Mouse (Mus musculus) ovary, adult 18-20 months (tissue): ENCODE measurements at regions not wholly inside any gene's neighbourhood (a gene's known extent, or its start where the extent isn't known, plus 50 kb on each side); places are given as distances from the start of the nearest gene placed in this dataset.
"Not testable (repeated sequence)": the region's sequence is repeated elsewhere in the genome, so short reads cannot be mapped to it uniquely, and the experiment has no call there.

ENCODE experiments used
- DNase-seq: peaks from one replicate; pipeline ENCODE4 v3.0.0; 2022; ENCODE audit warnings: low spot score, mixed read lengths

DNA sequence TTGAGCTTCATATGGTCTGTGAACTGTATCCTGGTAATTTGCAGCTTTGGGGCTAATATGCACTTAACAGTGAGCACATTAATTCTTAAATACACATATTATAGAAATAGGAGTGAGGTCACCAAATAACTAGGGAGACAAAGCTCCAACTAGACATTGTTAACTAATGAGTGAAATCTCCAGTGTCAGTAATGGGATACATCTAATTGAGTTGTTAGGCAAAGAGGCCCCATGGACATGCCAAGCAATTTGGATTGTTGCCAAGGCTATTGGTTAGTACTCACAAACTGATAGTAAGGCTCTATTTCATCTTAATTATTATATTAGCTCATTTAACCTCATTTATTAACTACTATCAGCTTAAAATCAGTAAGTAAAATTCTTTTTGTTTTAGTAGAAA lies 698.5 kb downstream of the Triml1 start:
- DNase-seq, result no peak

- DNase-seq, result no peak
Measured at GRCm38 (mm10) chr8:42402632-42403031, 738.7 kb downstream of the Triml1 start.

- no peak for DNase-seq
Measured at GRCm38 (mm10) chr8:42396886-42397285, 744.4 kb downstream of the Triml1 start.

DNA sequence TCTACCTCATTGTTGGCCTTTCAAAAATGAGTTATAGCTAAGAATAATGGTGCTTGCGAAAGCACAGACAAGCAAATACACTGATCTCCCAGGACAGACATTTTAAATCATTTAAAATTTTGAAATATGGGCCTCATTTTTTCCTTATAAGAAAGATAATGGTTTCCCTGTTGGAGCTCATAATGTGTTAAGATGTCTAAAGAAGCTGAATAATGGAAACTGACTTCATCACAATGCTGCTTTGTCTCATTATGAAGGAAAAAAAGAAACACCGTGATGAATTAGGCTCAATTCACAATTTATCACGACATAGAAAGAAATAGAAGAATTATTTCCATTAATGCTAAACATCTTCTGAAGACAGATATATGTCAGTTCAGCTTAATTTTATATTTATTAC lies 752.5 kb downstream of the Triml1 start:
- no peak for DNase-seq

- no peak for DNase-seq
Measured at GRCm38 (mm10) chr8:42348073-42348603, 793.1 kb downstream of the Triml1 start.

GRCm38 (mm10) chr8:42334708-42335107 lies 806.6 kb downstream of the Triml1 start:
- no peak for DNase-seq

GRCm38 (mm10) chr8:42324663-42325062 lies 816.6 kb downstream of the Triml1 start:
- no peak for DNase-seq

DNA sequence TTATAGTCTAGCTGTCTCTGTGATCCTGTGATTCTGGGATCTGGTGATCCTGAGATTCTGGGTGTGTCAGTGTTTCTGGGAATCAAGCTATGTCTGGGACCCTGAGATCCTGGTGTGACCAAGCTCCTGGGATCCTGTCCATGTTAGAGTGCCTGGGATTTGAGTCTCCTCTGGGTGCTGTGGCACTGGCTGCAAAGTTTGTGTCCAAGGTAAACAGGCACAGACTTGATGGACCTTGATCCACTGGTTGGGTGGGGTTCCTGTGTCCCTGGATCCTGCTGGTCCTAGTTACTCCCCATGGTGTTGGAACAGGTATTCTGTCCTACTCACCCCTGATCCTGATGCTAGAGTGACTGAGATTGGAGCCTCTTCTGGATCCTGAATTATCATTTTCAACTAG lies 818.4 kb downstream of the Triml1 start:
- no peak for DNase-seq

- DNase-seq, result no peak
Measured at GRCm38 (mm10) chr8:42311060-42311459, 830.2 kb downstream of the Triml1 start.

- DNase-seq, result no peak
Measured at GRCm38 (mm10) chr8:42291392-42291791, 849.9 kb downstream of the Triml1 start.

- DNase-seq, result no peak
Measured at GRCm38 (mm10) chr8:42282011-42282410, 859.3 kb downstream of the Triml1 start.

DNA sequence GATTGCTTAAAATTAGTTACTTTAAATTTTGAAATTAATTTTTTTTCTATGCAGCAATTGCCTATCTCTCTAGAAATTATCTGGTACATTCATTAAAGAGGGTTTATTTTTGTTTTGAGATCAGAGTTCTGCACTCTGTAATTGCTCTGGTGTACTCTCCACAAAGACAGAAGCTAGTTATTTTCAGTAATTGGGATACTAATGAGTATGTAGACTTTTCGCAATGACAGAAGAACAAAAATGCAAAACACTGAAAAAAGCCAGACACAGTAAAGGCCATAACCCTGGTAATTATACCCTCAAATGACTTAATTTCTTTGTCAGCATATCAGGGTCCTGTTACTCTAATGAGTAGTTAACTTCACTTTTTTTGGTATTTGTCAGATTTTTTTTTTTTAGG lies 836.5 kb upstream of the Frg1 start:
- DNase-seq, result no peak

DNA sequence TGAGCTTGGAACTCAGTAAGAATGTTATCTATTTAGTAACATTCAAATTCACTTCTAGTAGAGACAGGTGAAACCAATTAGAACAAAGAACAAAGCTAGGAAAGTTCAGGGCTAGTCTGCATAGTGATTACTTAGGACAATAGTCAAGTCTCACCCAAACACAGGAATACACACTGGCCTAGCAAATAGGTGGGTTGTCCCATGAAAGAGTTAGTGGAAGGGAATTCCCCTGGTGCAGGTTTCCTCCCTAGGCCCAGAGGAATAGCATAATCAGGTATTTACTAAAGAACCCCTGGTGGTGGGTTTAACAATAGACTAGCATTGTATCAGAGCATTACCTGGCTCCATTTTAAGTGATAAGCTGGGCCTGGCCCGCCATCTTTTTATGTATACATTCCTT lies 825.4 kb upstream of the Frg1 start:
- DNase-seq, result not testable (repeated sequence)

DNA sequence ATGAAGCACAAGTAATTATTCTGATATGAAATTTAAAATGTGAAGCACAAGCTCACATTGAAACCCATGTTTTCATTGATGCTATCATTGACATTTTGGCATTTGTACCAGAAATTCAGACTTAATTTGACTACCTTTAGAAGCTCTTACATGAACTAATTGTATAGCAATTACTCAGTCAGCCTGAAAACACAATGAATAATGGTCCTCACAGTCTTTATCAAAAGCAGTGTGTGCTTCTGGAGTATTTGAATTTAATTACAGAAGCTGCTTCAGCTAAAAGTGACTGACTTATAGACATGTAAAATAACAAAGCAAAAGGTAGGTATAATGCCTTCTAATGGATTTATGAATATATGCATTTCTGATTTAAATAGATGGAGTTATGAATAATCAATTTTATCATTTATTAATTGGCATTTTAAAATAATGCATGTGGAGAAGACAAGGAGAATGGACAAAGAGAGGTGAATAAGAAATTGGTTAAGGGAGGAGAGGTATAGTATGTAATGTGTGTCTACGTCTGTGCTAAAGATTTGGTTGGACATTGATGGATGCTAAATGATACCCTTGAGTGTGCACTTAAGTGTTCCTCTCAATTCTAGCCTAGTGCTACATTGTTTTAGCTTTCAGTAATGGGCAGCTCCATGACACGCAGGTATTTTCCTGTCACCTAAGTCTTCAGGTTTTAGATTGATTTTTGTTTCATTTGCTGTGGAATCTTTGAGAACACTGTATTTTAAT lies 803.2 kb upstream of the Frg1 start:
- no peak for DNase-seq

DNA sequence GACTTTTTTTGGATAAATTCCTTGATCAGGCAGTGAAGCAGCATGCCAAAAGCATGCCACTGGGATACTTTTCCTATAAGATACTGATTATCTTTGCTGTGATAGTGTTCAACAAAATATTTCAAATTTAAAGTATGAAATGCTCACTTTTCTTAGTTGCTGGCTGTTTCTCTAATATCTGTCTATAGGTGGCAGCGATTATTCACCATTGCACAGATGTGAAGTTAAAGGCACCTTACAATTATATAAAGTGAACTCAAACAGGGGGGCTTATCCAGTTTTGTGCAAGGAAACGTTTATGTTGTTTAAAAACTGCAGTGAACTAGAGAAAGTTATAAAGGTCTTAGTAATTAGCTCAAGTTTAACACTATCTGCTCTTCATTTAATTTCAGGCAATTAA lies 794.1 kb upstream of the Frg1 start:
- no peak for DNase-seq

GRCm38 (mm10) chr8:42209989-42210388 lies 793.1 kb upstream of the Frg1 start:
- DNase-seq, result no peak

- DNase-seq, result no peak
Measured at GRCm38 (mm10) chr8:42197257-42197656, 780.4 kb upstream of the Frg1 start.

DNA sequence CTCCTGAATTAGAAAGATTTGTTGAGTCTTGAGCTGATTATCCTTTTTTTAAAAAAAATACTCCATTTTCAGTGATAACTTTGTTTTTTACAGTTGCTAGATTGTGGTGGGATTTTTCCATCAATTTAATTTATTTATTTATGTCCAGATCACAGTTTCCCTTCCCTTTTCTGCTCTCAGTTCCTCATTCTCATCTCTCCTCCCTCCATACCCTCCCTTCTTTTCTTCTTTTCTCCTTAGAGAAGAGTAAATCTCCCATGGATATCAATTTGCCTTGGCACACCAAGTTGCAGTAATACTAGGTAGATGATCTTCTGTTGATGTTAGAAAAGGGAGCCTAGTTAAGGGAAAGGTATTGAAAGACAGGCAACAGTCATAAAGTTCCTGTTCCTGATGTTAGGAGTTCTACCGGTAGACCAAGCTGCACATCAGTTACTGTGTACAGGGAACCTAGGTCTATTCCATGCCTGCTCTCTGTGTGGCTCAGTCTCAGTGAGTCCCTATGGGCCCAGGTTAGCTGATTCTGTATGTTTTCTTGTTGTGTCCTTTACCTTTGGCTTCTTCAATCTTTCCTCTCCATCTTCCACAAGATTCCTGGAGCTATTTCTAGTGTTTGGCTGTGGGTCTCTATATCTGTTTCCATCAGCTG lies 777.2 kb upstream of the Frg1 start:
- no peak for DNase-seq

DNA sequence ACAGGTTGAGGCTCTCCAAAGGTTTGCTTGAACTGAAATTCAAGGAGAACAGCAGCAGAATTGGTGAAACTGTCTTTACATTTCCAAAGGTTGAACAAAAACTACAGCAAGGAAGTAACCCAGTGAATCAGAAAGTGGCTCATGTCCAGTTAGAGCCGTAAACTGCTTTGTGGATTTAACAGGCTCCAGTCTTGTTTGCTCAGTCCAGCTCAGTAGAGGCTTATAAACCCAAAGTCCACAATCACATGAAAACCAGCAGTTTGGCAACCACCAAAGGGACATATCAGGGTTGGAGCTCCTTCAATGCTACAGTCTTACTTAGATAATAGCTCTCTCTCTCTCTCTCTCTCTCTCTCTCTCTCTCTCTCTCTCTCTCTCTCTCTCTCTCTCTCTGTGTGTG lies 770.2 kb upstream of the Frg1 start:
- DNase-seq, result no peak

DNA sequence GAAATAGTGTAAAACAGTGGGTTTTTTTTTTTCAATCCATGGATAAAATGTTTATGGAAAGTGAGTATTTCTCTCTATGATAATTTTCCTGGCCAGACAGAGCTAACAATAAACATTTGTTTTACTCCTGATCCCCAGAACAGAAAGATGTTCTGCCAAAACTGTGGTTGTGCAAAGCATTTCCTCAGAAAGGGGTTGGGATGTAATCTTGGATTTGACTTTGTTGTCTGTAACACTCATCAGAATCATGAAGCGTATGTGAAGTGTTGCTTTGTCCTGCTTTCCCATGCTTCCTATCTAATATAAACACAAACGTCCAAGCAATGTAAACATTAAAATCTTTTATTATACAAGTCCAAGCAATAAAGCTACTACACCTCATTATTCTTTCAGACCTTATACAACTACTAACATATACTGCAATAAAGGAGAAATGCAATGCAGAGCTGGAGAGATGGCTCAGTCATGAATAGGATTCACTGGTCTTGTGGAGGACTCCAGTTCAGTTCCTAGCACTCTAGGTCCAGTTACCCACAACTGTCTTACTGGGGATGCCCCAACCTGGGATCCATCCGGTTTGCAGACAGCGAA lies 766.5 kb upstream of the Frg1 start:
- no peak for DNase-seq

- DNase-seq, result no peak
Measured at GRCm38 (mm10) chr8:42162441-42162840, 745.6 kb upstream of the Frg1 start.

- no peak for DNase-seq
Measured at GRCm38 (mm10) chr8:42157006-42157405, 740.1 kb upstream of the Frg1 start.

DNA sequence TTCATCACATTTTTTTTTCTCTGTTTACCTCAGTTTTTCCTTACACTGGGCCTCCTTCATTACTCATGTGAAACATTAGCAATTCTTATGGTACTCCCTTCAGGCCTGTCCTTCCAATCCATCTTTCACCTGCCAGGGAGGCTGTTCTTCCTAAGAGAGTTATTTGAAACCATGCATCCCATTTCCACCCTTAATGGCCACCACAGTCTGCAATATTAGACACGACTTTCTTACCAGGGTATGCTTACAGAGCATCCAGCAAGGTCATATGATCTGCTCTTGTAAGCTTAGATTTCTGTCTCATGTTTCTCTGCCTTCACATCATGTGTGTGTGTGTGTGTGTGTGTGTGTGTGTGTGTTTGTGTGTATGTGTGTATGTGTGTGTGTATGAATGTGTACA lies 739.7 kb upstream of the Frg1 start:
- no peak for DNase-seq
